Mouse (Mus musculus) ES-E14 (cell line): ENCODE results near the gene Fbxw8.

ENCODE experiments used
- HCFC1 ChIP-seq: IDR thresholded peaks from 2 replicates; pipeline ENCODE4 v1.6.1; 2012; ENCODE audit warnings: low read length, inconsistent platforms, borderline replicate concordance; ENCODE audit not compliant: insufficient read depth
- MAFK ChIP-seq: IDR thresholded peaks from 2 replicates; pipeline ENCODE4 v1.6.1; 2014; ENCODE audit warnings: mild to moderate bottlenecking, low read depth, low read length, inconsistent platforms; ENCODE audit not compliant: insufficient read depth
- ZC3H11A ChIP-seq: IDR thresholded peaks from 2 replicates; pipeline ENCODE4 v1.6.1; 2012; ENCODE audit warnings: low read depth, mild to moderate bottlenecking, inconsistent platforms, low read length, borderline replicate concordance
- ZNF384 ChIP-seq: IDR thresholded peaks from 2 replicates; pipeline ENCODE4 v1.6.1; 2012; ENCODE audit warnings: low read depth, low read length, inconsistent platforms

DNA sequence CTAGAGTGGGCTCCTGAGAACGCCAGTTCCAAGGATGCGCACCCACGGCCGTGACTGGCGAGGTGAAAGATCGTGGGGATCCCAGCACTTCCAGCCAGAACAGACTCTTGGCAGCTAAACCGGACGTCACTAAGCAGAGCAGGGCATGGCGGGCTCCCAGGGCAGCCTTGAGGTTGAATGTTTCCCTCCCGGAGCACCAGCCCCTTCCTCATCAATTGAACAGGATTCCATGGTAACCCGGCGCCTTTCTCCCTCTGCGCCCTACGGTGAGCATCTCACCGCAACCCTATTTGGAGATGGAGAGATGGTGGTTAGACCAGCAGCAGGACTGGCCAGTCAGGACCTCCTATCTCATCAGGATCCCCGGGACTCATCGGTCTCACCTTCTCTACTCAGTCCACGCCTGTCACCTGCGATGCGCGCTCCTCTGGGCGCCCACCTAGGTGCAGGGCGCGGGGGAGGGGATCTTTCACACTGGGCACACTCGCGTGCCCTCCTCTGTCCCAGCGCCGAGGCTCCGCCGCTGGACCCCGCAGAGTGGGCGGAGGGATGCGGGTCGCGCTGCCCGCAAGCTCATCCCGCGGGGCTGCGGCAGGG, 128.1 kb downstream of the Fbxw8 start:
- no peak for TF ChIP-seq HCFC1
- TF ChIP-seq MAFK = no peak
- TF ChIP-seq ZC3H11A = no peak
- TF ChIP-seq ZNF384 = no peak
